Mouse (Mus musculus): ENCODE measurements around the gene Defb28.

DNA sequence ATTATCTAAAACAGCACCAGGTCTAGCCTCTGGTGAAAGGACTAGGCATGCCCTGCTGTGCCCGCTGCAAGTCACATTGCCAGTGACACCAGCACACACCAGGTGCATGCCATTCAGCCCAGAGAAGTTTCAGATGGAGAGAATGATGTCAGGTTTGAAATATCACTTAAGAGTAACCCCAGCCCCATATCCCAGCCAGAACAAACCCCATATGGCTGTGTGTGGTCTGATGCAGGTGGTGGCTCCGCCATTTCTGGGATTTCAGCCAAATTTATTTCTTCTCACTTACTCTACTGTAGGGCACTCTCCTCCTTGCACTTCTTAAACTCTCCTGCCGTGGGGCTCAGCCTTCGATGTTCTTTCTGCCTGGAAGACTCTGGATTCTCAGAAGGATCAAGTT lies 2.0 kb upstream of the Defb28 start:
- TF ChIP-seq GATA1 (IDR thresholded peaks at IDR 0.05; ENCODE audit: borderline replicate concordance, low read length) = no peak
- TF ChIP-seq FLI1 (IDR thresholded peaks at IDR 0.05; ENCODE audit: low read length) = no peak
